Mouse (Mus musculus) cerebellum, postnatal 36 days (tissue): ENCODE data around the gene Lysmd1.

Experiments used
- DNase-seq, 2 experiments: peaks; one replicate each; pipeline ENCODE4 v3.0.0; 2021 to 2022; ENCODE audit warnings: mixed read lengths in 2 of 2

Gene Lysmd1

DNA sequence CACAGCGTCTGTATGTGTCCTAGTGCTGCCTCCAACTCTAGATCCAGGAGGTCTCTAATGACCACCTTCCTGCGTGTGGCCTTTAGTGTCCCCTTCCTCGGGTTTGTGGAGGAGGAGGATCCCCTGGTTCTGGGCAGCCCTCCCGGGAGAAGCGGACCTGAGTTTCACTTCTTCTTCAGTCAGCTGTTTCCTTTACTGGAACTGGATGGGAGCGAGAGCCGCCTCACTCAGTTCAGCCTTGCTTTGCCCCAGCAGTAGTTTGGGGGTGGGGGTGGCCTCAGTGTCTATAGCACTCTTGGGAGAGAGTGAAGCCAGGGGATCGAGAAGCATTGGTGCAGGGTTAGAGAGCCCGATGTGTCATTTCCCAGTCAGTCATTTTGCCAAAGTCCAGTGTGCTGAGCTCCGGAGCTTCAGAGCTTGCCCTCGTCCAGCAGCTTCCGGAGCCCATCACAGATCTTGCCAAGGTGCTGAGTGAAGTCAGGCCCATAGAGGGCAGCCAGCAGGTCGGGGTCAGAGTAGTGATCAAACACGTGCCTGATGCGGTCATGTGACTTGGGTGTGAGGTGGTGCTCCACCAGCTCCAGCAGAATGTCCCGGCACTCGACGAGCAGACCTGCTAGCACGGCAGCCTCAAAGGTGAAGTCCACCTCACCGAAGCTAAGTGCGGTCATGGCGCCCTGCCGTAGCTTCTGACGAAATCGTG is 5.8 kb downstream of the Lysmd1 start:
- no peak for DNase-seq

DNA sequence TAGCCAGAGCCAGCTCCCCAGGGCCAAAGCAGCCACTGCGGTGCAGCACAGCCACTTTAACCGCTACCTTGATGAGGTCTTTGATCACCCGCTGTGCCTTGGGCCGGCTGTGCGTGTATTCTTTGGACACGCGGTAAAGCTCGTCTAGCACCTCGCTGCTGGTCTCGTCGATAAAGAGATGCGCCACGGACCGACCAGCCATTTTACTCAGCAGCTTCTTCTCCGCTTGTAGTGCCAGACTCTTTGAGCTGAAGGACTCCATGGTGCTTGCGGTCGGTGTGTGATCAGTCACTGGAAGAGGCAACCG is 6.4 kb downstream of the Lysmd1 start:
- no peak for DNase-seq

DNA sequence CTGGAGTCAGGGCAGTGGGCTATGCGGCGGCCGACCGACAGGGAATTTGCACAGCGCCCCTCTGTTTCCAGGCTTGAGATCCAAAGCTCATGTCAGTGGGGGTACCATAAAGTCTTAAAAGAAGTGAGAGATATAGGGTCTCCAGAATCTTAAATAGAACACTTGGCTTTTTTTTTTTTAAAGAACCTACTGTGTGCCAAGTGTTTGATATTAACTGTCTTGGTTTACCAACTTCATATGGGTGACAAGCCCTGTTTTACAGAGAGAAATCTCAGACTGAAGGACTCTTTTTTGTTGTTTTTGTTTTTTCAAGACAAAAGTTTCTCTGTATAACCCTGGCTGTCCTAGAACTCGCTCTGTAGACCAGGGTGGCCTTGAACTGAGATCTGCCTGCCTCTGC is 6.9 kb downstream of the Lysmd1 start:
- DNase-seq: no peak

DNA sequence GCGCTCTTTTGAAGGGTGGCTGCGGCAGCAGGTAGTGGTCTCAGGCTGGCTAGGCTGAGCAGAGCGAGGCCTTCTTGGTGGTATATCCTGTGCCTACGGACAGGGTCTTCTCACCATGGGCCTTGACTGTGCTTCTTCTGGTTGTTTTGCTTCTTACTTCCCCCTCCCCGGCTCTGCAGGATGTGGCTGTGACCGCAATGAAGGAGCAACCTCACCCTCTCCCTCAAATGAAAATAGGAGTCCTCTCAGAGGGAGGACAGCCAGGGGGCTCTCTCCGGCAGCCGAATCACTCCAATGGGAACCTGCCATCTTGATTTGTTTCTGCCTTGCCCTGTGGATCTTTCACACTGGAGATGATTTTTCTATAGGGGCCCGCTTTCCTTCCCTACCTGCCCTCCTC is 7.6 kb downstream of the Lysmd1 start:
- DNase-seq: no peak

DNA sequence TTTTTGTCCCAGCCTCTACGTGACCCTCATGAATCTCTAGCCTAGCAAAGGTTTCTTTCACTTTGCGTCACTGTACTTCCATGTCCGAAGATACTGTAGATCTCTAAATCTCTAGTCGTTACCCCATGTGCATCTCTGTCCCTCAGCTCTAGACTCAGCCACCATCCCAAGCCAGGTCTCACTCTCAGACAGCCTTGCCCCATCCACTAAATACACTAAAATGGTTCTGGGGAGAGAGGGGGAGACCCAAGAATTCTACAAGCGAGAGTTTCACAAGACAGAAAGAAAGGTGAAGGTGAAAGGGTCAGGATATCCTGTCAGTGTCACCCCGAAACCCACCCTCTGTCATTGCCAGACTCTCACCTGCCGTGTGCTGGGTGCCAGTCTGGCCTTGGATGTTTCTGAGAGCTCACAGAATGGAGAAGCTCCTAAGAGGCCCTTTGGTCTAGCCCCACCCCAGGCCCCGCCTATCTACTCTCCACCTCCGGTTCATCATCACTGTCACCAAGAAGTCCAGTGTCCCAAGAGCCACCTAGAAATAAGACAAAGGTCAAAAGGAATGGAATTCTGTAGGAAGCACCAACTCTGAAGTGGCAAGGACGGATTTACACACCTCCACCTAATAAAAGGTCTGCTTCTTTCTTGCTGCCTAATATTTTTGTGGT is 8.2 kb downstream of the Lysmd1 start, which contains the start of gene Tnfaip8l2:
Gene Tnfaip8l2, minus strand, starts transcription at position 409 of the 665 bp plus-strand sequence.
- DNase-seq: no peak

DNA sequence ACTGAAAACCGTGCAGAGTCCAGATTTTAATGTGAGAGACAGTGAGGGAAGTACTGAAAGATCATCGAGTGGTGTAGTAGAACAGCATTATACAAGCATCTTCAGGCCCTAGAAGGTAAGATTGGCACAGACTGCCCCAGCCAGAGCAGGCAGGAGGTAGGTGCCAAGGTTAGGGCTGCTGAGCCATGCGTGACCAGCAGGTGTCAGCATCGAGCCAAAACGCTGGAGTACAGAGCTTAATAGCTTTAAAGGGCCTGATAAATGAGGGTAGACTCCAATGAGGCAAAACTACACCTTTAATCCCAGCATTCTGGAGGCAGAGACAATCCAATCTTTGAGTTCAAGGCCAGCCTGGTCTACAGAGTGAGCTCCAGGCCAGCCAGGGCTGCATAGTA is 8.7 kb downstream of the Lysmd1 start:
- DNase-seq: peak; percentile 94 to 98

DNA sequence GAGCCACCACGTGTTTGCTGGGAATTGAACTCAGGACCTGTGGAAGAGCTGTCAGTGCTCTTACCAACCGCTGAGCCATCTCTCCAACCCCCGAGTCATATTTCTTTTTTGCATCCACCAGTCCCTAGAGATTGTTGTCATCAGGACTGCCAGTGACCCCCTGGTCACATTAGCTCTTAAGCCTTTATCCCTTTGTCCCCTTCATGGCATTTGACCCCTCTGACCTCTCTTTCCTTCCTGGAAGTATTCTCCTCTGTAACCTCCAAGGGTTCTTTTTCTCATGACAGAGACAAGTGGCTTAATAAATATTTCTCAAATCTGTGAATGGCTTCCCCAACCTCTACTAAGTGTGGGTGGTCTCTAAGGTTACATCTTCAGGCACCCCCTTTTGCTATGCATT is 14.0 kb downstream of the Lysmd1 start:
- DNase-seq: no peak

DNA sequence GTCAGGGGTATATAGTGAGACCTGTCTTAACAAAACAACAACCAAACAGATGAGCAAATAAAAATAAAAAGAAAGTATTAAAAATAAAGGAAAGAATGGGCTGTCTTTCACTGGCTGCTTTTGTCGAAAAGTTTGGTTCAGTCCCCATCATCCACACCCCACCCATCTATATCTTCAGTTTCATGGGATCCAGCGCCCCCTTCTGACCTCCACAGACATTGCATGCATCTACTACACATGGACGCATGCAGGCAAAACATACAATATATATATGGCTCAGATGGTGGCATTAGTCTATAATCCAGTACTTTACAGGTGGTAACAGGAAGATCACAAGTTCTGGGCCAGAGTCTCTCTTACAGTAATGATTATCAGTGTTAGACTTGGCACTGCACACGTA is 20.0 kb downstream of the Lysmd1 start:
- DNase-seq: peak; percentile 35 to 40

DNA sequence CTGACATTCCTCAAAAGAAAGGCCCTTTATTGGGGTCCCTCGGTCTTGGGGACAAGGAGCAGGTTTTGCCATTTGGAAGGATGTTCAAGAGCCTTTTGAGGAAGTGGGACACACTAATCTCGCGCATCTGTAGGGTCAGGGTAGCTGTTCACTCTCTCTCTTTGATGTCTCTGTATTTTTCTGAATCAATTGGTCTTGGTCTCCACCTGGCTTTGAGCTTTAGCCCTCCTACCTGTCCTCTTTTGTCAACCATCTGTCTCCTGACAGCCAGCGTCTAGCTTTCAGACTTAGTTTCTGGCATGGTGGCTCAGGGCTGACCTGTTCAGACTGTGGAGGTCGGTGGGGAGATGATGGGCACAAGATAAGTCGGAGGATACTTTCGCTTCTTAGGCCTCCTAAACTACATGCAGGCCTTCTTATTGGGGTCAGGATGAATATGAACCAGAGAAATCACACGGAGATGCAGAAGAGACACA is 25.7 kb downstream of the Lysmd1 start:
- DNase-seq: peak; percentile 19 to 26

DNA sequence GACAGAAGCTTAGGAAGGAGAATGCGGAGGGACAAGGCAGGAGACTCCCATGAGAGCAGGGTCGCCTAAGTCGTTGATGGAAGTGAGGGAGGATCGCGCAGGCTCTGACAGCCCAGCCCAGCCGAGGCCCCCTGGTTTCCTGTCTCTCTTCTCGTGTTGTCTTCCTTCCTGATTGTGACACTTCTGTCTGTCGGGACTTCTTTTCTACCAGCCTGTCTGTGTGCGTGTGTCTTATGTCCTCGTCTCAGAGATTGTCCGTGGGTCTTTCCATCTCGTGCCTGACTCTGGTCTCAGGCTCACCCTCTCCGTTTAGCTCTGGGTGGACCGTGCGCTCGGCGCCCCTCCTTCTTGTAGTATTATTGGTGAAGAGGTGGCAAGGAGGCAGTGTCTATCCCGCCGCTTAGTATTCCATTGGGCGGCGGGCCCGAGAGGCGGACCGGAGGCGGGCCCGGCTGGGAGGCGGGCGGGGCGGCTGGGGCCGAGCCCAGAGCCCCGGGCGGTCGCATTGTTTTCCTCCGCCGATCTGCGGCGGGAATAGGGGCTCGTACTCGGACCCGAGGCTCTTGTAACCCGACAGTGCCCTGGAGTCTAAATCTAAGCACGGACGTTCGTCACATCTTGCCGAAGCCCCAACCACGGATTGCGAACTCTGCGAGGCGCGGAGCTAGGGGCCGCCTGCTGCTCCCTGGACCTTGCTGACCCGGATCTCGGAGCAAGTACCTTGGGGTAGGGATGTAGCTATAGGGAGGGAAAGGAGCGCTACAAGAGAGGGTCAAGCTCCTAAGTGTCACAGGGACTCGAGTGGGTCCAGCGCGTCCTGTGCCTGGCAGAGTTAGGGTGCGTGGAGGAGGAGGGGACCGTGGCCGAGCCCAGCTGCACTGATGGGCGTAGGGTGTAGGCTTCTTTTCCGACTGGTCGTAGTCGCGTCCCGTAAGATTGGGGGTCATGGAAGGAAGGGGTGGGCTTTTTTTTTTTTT is 26.4 kb downstream of the Lysmd1 start, which contains the start of gene Sema6c:
Gene Sema6c, plus strand, starts transcription at position 471 of the 977 bp plus-strand sequence.
- peak; percentile 85 to 92 for DNase-seq

DNA sequence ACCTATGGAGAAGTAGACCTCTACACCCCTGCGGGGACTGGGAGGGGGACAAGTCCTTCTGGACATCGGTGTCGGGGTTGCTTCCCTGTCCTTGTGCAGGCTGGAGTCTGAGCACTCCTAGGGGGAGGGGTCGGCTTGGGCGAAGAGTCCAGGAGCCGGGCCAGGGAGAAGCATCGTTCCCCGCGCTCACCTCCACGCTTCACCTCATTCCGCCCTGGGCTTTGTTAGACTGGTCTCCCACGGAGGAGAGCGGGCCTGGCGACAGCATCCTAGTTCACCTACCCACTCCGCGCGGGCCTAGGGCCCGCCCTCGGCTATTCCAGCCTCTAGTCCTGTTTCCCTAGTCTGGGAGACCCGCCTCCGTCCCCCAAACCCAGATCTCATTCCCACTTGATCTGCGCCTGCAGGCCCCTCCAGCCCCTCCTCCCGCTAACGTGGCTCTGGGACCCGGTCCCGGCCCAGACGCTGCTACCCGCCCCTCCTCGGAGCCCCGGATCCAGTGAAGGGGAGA is 27.2 kb downstream of the Lysmd1 start:
- DNase-seq: peak; percentile 32 to 37

DNA sequence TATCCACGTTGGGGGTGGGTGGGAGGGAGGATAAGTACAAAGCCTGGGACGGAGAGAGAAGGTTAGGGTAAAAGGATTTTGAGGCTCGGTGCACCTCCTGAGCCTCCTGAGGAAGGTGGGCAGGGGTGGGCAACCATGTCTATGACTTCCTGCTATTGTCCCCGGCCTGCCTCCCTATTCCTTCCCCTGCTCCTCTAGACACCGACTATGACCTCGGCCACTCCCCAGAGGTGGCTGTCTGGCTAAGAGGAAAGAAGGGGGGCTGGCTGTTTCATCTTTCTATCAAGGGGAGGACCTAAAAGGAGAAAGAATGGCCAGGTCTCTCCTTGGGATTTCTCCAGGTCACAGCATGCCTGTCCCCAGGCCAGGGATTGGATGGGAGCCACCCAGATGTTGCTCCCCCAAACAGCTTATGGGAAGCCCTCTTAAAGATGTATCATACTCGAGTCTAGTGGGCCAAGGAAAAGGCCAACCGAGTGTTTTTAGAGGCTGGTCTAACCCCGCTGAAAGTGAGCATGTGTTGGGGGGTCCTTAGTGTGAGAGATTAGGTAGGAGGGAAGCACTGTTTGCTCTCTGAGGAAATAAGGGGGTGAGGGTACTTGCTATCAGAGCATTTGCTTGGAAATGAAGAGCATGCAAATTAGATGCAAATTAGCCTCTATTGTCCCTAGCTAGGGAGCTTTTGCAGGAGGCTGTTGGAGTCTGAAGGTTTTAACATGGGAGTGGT is 27.9 kb downstream of the Lysmd1 start:
- DNase-seq: no peak

DNA sequence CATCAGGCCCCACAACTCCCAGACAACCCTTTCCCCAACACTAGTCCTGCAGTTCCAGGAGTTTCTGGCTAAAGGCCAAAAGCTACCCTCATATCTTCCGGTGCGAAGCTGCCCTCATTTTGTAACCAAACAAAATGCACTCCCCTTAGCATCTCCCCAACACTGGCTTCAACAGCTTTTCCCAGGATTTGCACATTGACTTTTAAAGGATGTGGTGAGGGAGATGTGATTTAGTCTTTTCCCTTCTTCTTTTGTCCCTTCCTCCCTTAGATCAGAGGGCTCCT is 28.4 kb downstream of the Lysmd1 start:
- DNase-seq: no peak

DNA sequence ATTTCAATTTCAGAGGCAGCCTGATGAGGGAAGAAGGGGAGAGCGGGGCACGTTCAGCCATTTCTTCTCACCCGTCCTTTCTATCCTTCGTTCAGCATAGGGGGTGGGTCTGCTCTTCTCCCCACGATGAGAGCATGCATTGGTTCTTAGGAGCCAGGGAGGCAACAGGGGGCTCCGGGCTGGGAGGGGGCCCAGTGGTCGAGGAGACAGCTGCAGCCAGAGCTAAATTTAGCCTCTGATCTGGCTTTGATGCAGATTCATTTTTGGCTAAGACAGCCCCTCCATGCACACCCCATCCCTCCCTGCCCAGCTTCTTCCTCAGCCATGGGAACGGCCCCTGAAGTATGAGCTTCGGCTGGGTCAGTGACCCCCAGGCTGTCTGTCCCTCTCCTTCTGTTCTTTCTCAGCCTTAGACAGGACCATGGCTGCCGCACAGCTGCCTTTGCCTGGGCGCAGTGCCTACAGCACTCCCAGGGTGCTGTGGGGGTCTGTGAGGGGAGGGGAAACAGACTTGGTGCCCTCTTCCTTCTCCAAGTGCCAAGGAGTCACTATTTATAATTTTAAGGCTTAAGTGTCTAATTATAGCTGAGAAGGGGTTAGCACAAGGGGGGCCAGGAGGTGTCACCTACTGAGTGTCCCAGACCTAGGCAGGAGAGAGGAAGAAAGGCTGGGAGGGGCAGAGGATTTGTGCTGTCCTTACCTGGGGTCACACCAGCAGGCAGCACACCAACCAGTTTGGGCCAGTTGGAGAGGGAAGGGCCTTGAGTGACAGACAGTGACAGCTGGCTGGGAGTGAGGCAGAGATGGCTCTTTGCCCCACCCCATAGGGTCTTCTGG is 29.7 kb downstream of the Lysmd1 start:
- DNase-seq: no peak

DNA sequence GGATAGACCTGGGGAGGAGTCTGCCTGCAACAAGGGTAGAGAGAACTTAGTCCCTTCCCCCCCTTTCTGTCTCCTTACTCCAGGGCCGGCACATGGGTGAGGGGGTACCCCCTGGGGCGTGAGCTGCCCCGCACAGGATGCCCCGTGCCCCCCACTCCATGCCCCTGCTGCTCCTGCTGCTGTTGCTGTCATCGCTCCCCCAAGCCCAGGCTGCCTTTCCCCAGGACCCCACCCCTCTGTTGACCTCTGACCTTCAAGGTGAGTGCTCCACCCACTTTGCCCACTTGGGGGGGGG is 30.3 kb downstream of the Lysmd1 start:
- DNase-seq: no peak

DNA sequence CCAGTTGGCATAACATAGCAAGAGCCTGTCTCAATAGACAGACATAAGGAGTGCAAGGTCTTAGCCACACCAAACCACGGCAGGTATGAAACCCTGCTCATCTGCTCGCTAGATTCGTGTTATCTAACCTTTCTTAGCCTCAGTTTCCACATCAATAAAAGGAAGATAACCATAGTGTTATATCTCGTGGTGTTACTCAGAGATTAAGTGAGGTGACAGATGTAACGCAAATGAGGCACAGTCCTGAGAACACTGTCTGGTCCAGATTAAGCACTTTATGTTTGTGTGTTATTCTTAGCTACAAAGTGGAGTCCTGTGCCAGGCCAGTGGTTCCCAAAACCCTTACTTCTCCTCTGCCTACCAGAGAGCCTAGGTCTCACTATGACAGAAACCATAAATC is 31.0 kb downstream of the Lysmd1 start:
- DNase-seq: no peak

DNA sequence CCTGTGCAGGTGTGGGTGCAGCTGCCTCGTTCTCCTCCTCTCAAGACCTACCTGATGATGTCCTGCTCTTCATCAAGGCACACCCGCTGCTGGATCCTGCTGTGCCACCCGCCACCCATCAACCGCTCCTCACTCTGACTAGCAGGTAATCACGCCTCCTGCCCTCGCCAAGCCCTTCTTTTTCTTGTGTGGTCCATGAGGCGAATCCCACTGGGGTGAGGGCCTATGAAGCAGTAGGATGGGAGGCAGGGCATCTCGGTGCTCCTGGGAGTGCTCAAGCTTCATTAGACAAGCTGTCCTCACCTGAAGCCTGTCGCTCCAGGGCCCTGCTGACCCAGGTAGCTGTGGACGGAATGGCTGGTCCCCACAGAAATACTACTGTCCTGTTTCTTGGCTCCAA is 36.1 kb downstream of the Lysmd1 start:
- no peak for DNase-seq

DNA sequence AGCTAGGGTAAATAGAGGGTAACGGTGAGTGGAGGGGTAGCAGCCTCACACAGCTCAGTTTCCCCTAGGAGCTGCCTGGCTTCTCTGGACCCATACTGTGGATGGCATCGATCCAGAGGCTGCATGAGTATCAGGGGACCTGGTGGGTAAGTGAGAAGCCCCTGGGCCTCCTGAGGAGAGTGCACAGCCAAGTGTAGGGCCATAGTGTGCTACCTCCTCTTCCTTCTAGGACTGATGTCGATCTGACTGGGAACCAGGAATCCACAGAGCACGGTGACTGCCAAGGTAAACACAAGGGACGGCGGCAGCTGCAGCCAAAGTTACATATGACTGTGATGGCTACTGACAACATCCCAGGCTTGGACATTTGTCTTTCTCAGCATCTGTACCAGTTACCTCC is 37.2 kb downstream of the Lysmd1 start:
- no peak for DNase-seq

DNA sequence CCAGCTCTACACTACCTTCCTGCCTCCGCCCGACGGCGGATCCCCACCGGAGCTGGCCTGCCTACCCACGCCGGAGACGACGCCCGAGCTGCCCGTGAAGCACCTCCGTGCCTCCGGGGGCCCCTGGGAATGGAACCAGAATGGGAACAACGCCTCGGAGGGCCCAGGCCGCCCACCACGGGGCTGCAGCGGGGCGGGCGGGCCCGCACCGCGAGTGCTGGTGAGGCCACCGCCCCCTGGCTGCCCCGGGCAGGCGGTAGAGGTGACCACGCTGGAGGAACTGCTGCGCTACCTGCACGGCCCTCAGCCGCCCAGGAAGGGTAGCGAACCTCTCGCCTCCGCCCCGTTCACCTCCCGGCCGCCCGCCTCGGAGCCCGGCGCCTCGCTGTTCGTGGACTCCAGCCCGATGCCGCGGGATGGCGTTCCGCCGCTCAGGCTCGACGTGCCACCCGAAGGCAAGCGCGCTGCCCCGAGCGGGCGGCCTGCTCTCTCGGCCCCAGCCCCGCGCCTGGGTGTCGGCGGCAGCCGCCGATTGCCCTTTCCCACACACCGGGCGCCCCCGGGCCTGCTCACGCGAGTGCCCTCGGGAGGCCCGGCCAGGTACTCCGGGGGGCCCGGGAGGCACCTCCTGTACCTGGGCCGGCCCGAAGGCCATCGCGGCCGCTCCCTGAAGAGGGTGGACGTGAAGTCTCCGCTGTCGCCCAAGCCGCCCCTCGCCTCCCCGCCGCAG is 38.8 kb downstream of the Lysmd1 start:
- DNase-seq: peak in 1 of 2 experiments; percentile 15

DNA sequence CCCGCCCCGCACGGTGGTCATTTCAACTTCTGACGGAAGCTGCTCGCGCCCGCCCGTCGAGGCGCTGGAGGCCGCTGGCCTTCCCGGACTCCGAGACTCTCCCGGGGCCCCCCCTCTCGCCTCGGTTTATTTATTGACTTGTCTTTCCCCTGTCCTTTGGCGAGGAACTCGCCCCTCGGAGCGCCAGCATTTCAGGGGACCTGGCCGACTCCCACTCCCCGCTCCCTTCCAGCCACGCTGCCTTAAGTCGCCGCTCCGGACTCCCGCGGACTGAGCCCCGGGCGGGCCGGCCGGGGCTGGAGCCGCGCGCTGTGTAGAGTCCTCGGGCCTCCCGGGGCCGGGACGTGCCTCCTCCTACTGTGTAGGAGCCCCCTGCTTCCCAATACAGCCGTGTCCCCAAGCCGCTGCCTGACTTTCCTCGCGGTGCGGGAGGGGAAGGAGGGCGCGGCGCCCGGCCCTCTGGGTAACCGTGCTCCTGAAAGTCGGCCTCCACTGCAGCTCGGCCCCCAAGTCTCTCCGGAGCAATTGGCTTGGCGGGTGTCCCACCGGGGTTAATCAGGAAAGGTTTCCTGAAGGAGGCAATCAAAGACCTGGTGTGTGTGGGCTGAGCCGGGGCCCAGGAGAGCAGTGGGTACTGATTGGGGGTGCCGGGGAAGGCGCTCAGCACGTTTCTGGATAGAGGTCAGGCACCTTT is 39.5 kb downstream of the Lysmd1 start:
- peak in 1 of 2 experiments; percentile 32 for DNase-seq
